Mouse (Mus musculus): ENCODE results near the gene Pgm1. TPM values are rescaled to one million over a fixed set of nuclear protein-coding genes. Genes with fewer than 3 reads are reported as not detected.

Gene Pgm1
- polyA plus RNA-seq, 1 experiment from 2014 or later = 277 TPM

GRCm38 (mm10) chr4:99931240-99931580, 2.0 kb downstream of the Pgm1 start:
- peak overlapping the region; percentile 99 for H3K27ac ChIP-seq (ENCODE audit: low read depth, low read length)
- H3K27me3 ChIP-seq (ENCODE audit: control insufficient read depth, insufficient read depth, low read length) = no peaks in the 10 kb centered on the region
- H3K9ac ChIP-seq (ENCODE audit: low read depth, low read length) = peak overlapping the region; percentile 88
- WGBS (ENCODE audit: insufficient replicate concordance) = 42% methylated on average over 11 of the region's 11 CpGs
- H3K4me3 ChIP-seq (ENCODE audit: low read depth, low read length) = peak overlapping the region; percentile 61
- H3K9me3 ChIP-seq (replicated peaks; ENCODE audit: control insufficient read depth, low read length) = no peaks in the 10 kb centered on the region
- H3K4me2 ChIP-seq = peak overlapping the region; percentile 82
- H3K4me1 ChIP-seq (ENCODE audit: control insufficient read depth, insufficient read depth, low read length) = peaks cover 17% of the 10 kb centered on the region
- H3K36me3 ChIP-seq (ENCODE audit: control insufficient read depth, insufficient read depth, low read length) = no peaks in the 10 kb centered on the region
- no peak for ATAC-seq (replicated peaks; ENCODE audit: insufficient number of reproducible peaks, low FRiP score, low TSS enrichment)

- ATAC-seq (replicated peaks; ENCODE audit: insufficient number of reproducible peaks, low FRiP score, low TSS enrichment) = no peak
- Histone ChIP-seq H3K36me3 (ENCODE audit: control insufficient read depth, insufficient read depth, low read length) (no peaks in the 10 kb centered on the region), H3K27me3 (ENCODE audit: control insufficient read depth, insufficient read depth, low read length) (no peaks in the 10 kb centered on the region), H3K4me1 (ENCODE audit: control insufficient read depth, insufficient read depth, low read length) (peaks cover 17% of the 10 kb centered on the region), H3K4me2 (peak overlapping the region; percentile 82), H3K27ac (ENCODE audit: low read depth, low read length) (peak overlapping the region; percentile 99), H3K4me3 (ENCODE audit: low read depth, low read length) (peak overlapping the region; percentile 61), H3K9me3 (replicated peaks; ENCODE audit: control insufficient read depth, low read length) (no peaks in the 10 kb centered on the region), H3K9ac (ENCODE audit: low read depth, low read length) (peak overlapping the region; percentile 88; the same call in 1 of the 2 replicates)
- WGBS (ENCODE audit: insufficient replicate concordance) = 64% methylated on average over 4 of the region's 4 CpGs
Measured at GRCm38 (mm10) chr4:99931807-99932206, 2.6 kb downstream of the Pgm1 start.

GRCm38 (mm10) chr4:99934859-99935258, 5.6 kb downstream of the Pgm1 start:
- no peaks in the 10 kb centered on the region for H3K36me3 ChIP-seq (ENCODE audit: control insufficient read depth, insufficient read depth, low read length)
- H3K9ac ChIP-seq (ENCODE audit: low read depth, low read length) = no peak overlapping the region
- H3K9me3 ChIP-seq (replicated peaks; ENCODE audit: control insufficient read depth, low read length) = no peaks in the 10 kb centered on the region
- H3K4me3 ChIP-seq (ENCODE audit: low read depth, low read length) = no peak overlapping the region
- 90% methylated on average over 7 of the region's 7 CpGs for WGBS (ENCODE audit: insufficient replicate concordance)
- no peak for ATAC-seq (replicated peaks; ENCODE audit: insufficient number of reproducible peaks, low FRiP score, low TSS enrichment)
- no peak overlapping the region for H3K4me2 ChIP-seq
- no peak overlapping the region for H3K27ac ChIP-seq (ENCODE audit: low read depth, low read length)
- H3K4me1 ChIP-seq (ENCODE audit: control insufficient read depth, insufficient read depth, low read length) = peaks cover 21% of the 10 kb centered on the region
- no peaks in the 10 kb centered on the region for H3K27me3 ChIP-seq (ENCODE audit: control insufficient read depth, insufficient read depth, low read length)

GRCm38 (mm10) chr4:99936278-99936677, 7.1 kb downstream of the Pgm1 start:
- Histone ChIP-seq H3K36me3 (ENCODE audit: control insufficient read depth, insufficient read depth, low read length) (no peaks in the 10 kb centered on the region), H3K9ac (ENCODE audit: low read depth, low read length) (no peak overlapping the region), H3K27me3 (ENCODE audit: control insufficient read depth, insufficient read depth, low read length) (no peaks in the 10 kb centered on the region), H3K27ac (ENCODE audit: low read depth, low read length) (no peak overlapping the region), H3K4me3 (ENCODE audit: low read depth, low read length) (no peak overlapping the region), H3K9me3 (replicated peaks; ENCODE audit: control insufficient read depth, low read length) (no peaks in the 10 kb centered on the region), H3K4me2 (no peak overlapping the region), H3K4me1 (ENCODE audit: control insufficient read depth, insufficient read depth, low read length) (peaks cover 23% of the 10 kb centered on the region)
- ATAC-seq (replicated peaks; ENCODE audit: insufficient number of reproducible peaks, low FRiP score, low TSS enrichment) = no peak
- WGBS (ENCODE audit: insufficient replicate concordance) = 91% methylated on average over 5 of the region's 5 CpGs

GRCm38 (mm10) chr4:99939711-99940505, 10.7 kb downstream of the Pgm1 start:
- Histone ChIP-seq H3K9me3 (replicated peaks; ENCODE audit: control insufficient read depth, low read length) (no peaks in the 10 kb centered on the region), H3K36me3 (ENCODE audit: control insufficient read depth, insufficient read depth, low read length) (no peaks in the 10 kb centered on the region), H3K9ac (ENCODE audit: low read depth, low read length) (no peak overlapping the region), H3K4me2 (no peak overlapping the region), H3K27ac (ENCODE audit: low read depth, low read length) (no peak overlapping the region), H3K4me1 (ENCODE audit: control insufficient read depth, insufficient read depth, low read length) (peaks cover 28% of the 10 kb centered on the region), H3K4me3 (ENCODE audit: low read depth, low read length) (no peak overlapping the region), H3K27me3 (ENCODE audit: control insufficient read depth, insufficient read depth, low read length) (no peaks in the 10 kb centered on the region)
- no peak for ATAC-seq (replicated peaks; ENCODE audit: insufficient number of reproducible peaks, low FRiP score, low TSS enrichment)
- WGBS (ENCODE audit: insufficient replicate concordance) = 57% methylated on average over 16 of the region's 16 CpGs

- H3K9me3 ChIP-seq (replicated peaks; ENCODE audit: control insufficient read depth, low read length) = no peaks in the 10 kb centered on the region
- WGBS (ENCODE audit: insufficient replicate concordance) = 53% methylated on average over 10 of the region's 10 CpGs
- H3K4me3 ChIP-seq (ENCODE audit: low read depth, low read length) = no peak overlapping the region
- no peak for ATAC-seq (replicated peaks; ENCODE audit: insufficient number of reproducible peaks, low FRiP score, low TSS enrichment)
- H3K27me3 ChIP-seq (ENCODE audit: control insufficient read depth, insufficient read depth, low read length) = no peaks in the 10 kb centered on the region
- H3K9ac ChIP-seq (ENCODE audit: low read depth, low read length) = no peak overlapping the region
- no peak overlapping the region for H3K27ac ChIP-seq (ENCODE audit: low read depth, low read length)
- H3K36me3 ChIP-seq (ENCODE audit: control insufficient read depth, insufficient read depth, low read length) = no peaks in the 10 kb centered on the region
- H3K4me1 ChIP-seq (ENCODE audit: control insufficient read depth, insufficient read depth, low read length) = peaks cover 28% of the 10 kb centered on the region
- no peak overlapping the region for H3K4me2 ChIP-seq
Measured at GRCm38 (mm10) chr4:99941655-99942414, 12.6 kb downstream of the Pgm1 start.

- H3K4me3 ChIP-seq (ENCODE audit: low read depth, low read length) = no peak overlapping the region
- H3K9ac ChIP-seq (ENCODE audit: low read depth, low read length) = no peak overlapping the region
- H3K27me3 ChIP-seq (ENCODE audit: control insufficient read depth, insufficient read depth, low read length) = no peaks in the 10 kb centered on the region
- H3K9me3 ChIP-seq (replicated peaks; ENCODE audit: control insufficient read depth, low read length) = no peaks in the 10 kb centered on the region
- ATAC-seq (replicated peaks; ENCODE audit: insufficient number of reproducible peaks, low FRiP score, low TSS enrichment) = no peak
- peaks cover 21% of the 10 kb centered on the region for H3K4me1 ChIP-seq (ENCODE audit: control insufficient read depth, insufficient read depth, low read length)
- H3K36me3 ChIP-seq (ENCODE audit: control insufficient read depth, insufficient read depth, low read length) = no peaks in the 10 kb centered on the region
- H3K27ac ChIP-seq (ENCODE audit: low read depth, low read length) = no peak overlapping the region
- 67% methylated on average over 2 of the region's 2 CpGs for WGBS (ENCODE audit: insufficient replicate concordance)
- no peak overlapping the region for H3K4me2 ChIP-seq
Measured at GRCm38 (mm10) chr4:99944606-99945005, 15.4 kb downstream of the Pgm1 start.

GRCm38 (mm10) chr4:99945011-99945410, 15.8 kb downstream of the Pgm1 start:
- ATAC-seq (replicated peaks; ENCODE audit: insufficient number of reproducible peaks, low FRiP score, low TSS enrichment) = no peak
- no peak overlapping the region for H3K27ac ChIP-seq (ENCODE audit: low read depth, low read length)
- 81% methylated on average over 7 of the region's 7 CpGs for WGBS (ENCODE audit: insufficient replicate concordance)
- H3K27me3 ChIP-seq (ENCODE audit: control insufficient read depth, insufficient read depth, low read length) = no peaks in the 10 kb centered on the region
- no peaks in the 10 kb centered on the region for H3K36me3 ChIP-seq (ENCODE audit: control insufficient read depth, insufficient read depth, low read length)
- no peak overlapping the region for H3K4me3 ChIP-seq (ENCODE audit: low read depth, low read length)
- no peaks in the 10 kb centered on the region for H3K9me3 ChIP-seq (replicated peaks; ENCODE audit: control insufficient read depth, low read length)
- no peak overlapping the region for H3K9ac ChIP-seq (ENCODE audit: low read depth, low read length)
- H3K4me1 ChIP-seq (ENCODE audit: control insufficient read depth, insufficient read depth, low read length) = peaks cover 18% of the 10 kb centered on the region
- no peak overlapping the region for H3K4me2 ChIP-seq

Data from heart, embryonic 11.5 days (tissue).